Mouse (Mus musculus) neural tube, embryonic 13.5 days (tissue): ENCODE results near the gene Ufc1. TPM values are rescaled to one million over a fixed set of nuclear protein-coding genes. Genes with fewer than 3 reads are reported as not detected.

Experiments used
- ATAC-seq: fragments of 200-750 bp; cut with Nextera tagmentation; 2 replicates; pipeline ENCODE4 v1.8.0; 2017; ENCODE audit warnings: low read depth, mild to moderate bottlenecking, moderate TSS enrichment, moderate library complexity
- H3K27ac ChIP-seq: fragments of 300-500 bp; sonication (generic); replicated peaks from 2 replicates; pipeline ENCODE4 v1.5.1; 2015; ENCODE audit warnings: moderate library complexity, mild to moderate bottlenecking, inconsistent platforms
- H3K27me3 ChIP-seq: fragments of 300-500 bp; sonication (generic); 2 replicates; pipeline ENCODE4 v1.6.1; 2015; ENCODE audit warnings: mild to moderate bottlenecking, inconsistent platforms
- H3K36me3 ChIP-seq: fragments of 300-500 bp; sonication (generic); 2 replicates; pipeline ENCODE4 v1.6.1; 2015; ENCODE audit warnings: mild to moderate bottlenecking, inconsistent platforms
- H3K4me1 ChIP-seq: fragments of 300-500 bp; sonication (generic); replicated peaks from 2 replicates; pipeline ENCODE4 v1.6.1; 2015; ENCODE audit warnings: inconsistent platforms
- H3K4me2 ChIP-seq: fragments of 300-500 bp; sonication (generic); 2 replicates; pipeline ENCODE4 v1.6.1; 2015; ENCODE audit warnings: inconsistent platforms, mild to moderate bottlenecking, moderate library complexity
- H3K4me3 ChIP-seq: fragments of 300-500 bp; sonication (generic); 2 replicates; pipeline ENCODE4 v1.5.1; 2015; ENCODE audit warnings: mild to moderate bottlenecking, inconsistent platforms
- H3K9ac ChIP-seq: fragments of 300-500 bp; sonication (generic); 2 replicates; pipeline ENCODE4 v1.6.1; 2015; ENCODE audit warnings: moderate library complexity, mild to moderate bottlenecking, inconsistent platforms
- H3K9me3 ChIP-seq: fragments of 300-500 bp; sonication (generic); 2 replicates; pipeline ENCODE4 v1.6.1; 2016; ENCODE audit warnings: inconsistent platforms
- WGBS: fragments of 180-500 bp; shearing (Covaris S2); methylation state at CpG from one replicate; pipeline ENCODE4 v1.1.7; 2015; 5-methylcytosine and 5-hydroxymethylcytosine counted together
- polyA plus RNA-seq: library from polyadenylated mRNA; unstranded; fragments of >200 nt; fragmentation: Nextera tagmentation; extraction: Ambion mirVana; gene quantifications from 2 replicates; pipeline ENCODE4 v1.2.1, GENCODE M21; 2015

The Ufc1 gene
- polyA plus RNA-seq, 1 experiment from 2014 or later: 132 TPM

- Histone ChIP-seq H3K4me3 (no peak overlapping the region), H3K4me1 (peaks cover 9% of the 10 kb centered on the region), H3K4me2 (peak overlapping the region; percentile 56), H3K27me3 (no peaks in the 10 kb centered on the region), H3K27ac (peak overlapping the region; percentile 87), H3K9ac (no peak overlapping the region), H3K9me3 (no peaks in the 10 kb centered on the region), H3K36me3 (no peaks in the 10 kb centered on the region)
- 87% methylated on average over 3 of the region's 3 CpGs for WGBS
- ATAC-seq: peak; percentile 2; the same call in 1 of the 2 replicates
Measured at GRCm38 (mm10) chr1:171263666-171264461, 31.0 kb downstream of the Ufc1 start.

- H3K27me3 ChIP-seq: no peaks in the 10 kb centered on the region
- no peak overlapping the region for H3K9ac ChIP-seq
- peaks cover 9% of the 10 kb centered on the region for H3K4me1 ChIP-seq
- peak; percentile 93 for ATAC-seq
- no peaks in the 10 kb centered on the region for H3K36me3 ChIP-seq
- peak overlapping the region; percentile 56 for H3K4me2 ChIP-seq
- H3K4me3 ChIP-seq: peak overlapping the region; percentile 28
- H3K9me3 ChIP-seq: no peaks in the 10 kb centered on the region
- WGBS: 0% methylated on average over 2 of the region's 2 CpGs
- H3K27ac ChIP-seq: peak overlapping the region; percentile 87
Measured at GRCm38 (mm10) chr1:171263185-171263611, 31.6 kb downstream of the Ufc1 start.

- Histone ChIP-seq H3K4me3 (peak overlapping the region; percentile 28), H3K4me1 (peaks cover 9% of the 10 kb centered on the region), H3K27ac (peak overlapping the region; percentile 87), H3K9ac (peak overlapping the region; percentile 62), H3K36me3 (no peaks in the 10 kb centered on the region), H3K9me3 (no peaks in the 10 kb centered on the region), H3K4me2 (peak overlapping the region; percentile 56), H3K27me3 (no peaks in the 10 kb centered on the region)
- peak; percentile 64 for ATAC-seq
- WGBS: 4% methylated on average over 8 of the region's 8 CpGs
Measured at GRCm38 (mm10) chr1:171262594-171263130, 32.2 kb downstream of the Ufc1 start.

GRCm38 (mm10) chr1:171260316-171260715 is 34.5 kb downstream of the Ufc1 start:
- no peak for ATAC-seq
- Histone ChIP-seq H3K9me3 (no peaks in the 10 kb centered on the region), H3K4me2 (no peak overlapping the region), H3K9ac (no peak overlapping the region), H3K4me1 (peaks cover 9% of the 10 kb centered on the region), H3K4me3 (no peak overlapping the region), H3K27me3 (no peaks in the 10 kb centered on the region), H3K36me3 (no peaks in the 10 kb centered on the region), H3K27ac (no peak overlapping the region)
- WGBS: 73% methylated on average over 3 of the region's 3 CpGs

GRCm38 (mm10) chr1:171258921-171259320 is 35.9 kb downstream of the Ufc1 start:
- H3K27ac ChIP-seq: no peak overlapping the region

GRCm38 (mm10) chr1:171257781-171258180 is 37.0 kb downstream of the Ufc1 start:
- WGBS: 87% methylated on average over 9 of the region's 9 CpGs
- no peaks in the 10 kb centered on the region for H3K27me3 ChIP-seq
- H3K9me3 ChIP-seq: no peaks in the 10 kb centered on the region
- H3K4me2 ChIP-seq: no peak overlapping the region
- no peak for ATAC-seq
- H3K4me3 ChIP-seq: no peak overlapping the region
- H3K9ac ChIP-seq: no peak overlapping the region
- no peaks in the 10 kb centered on the region for H3K36me3 ChIP-seq
- H3K27ac ChIP-seq: no peak overlapping the region
- peaks cover 12% of the 10 kb centered on the region for H3K4me1 ChIP-seq

More at GRCm38 (mm10) chr1:171258921-171259320, 35.9 kb downstream of the Ufc1 start:
- Histone ChIP-seq H3K4me2 (no peak overlapping the region), H3K4me1 (peaks cover 9% of the 10 kb centered on the region), H3K9ac (no peak overlapping the region), H3K36me3 (no peaks in the 10 kb centered on the region), H3K4me3 (no peak overlapping the region), H3K9me3 (no peaks in the 10 kb centered on the region), H3K27me3 (no peaks in the 10 kb centered on the region)
- 81% methylated on average over 17 of the region's 17 CpGs for WGBS
- ATAC-seq: no peak

GRCm38 (mm10) chr1:171256937-171257548 is 37.8 kb downstream of the Ufc1 start:
- no peak for ATAC-seq
- H3K4me3 ChIP-seq: no peak overlapping the region
- H3K27me3 ChIP-seq: no peaks in the 10 kb centered on the region
- no peaks in the 10 kb centered on the region for H3K36me3 ChIP-seq
- H3K4me1 ChIP-seq: peaks cover 11% of the 10 kb centered on the region
- H3K9me3 ChIP-seq: no peaks in the 10 kb centered on the region
- WGBS: 63% methylated on average over 15 of the region's 15 CpGs
- no peak overlapping the region for H3K27ac ChIP-seq
- no peak overlapping the region for H3K4me2 ChIP-seq
- no peak overlapping the region for H3K9ac ChIP-seq

GRCm38 (mm10) chr1:171256095-171256818 is 38.6 kb downstream of the Ufc1 start:
- Histone ChIP-seq H3K4me1 (peaks cover 17% of the 10 kb centered on the region), H3K9ac (no peak overlapping the region), H3K36me3 (no peaks in the 10 kb centered on the region), H3K9me3 (no peaks in the 10 kb centered on the region), H3K4me2 (no peak overlapping the region), H3K27me3 (no peaks in the 10 kb centered on the region), H3K4me3 (no peak overlapping the region), H3K27ac (no peak overlapping the region)
- 91% methylated on average over 24 of the region's 24 CpGs for WGBS
- no peak for ATAC-seq

- peaks cover 53% of the 10 kb centered on the region for H3K4me1 ChIP-seq
- no peaks in the 10 kb centered on the region for H3K27me3 ChIP-seq
- H3K9ac ChIP-seq: no peak overlapping the region
- no peaks in the 10 kb centered on the region for H3K9me3 ChIP-seq
- H3K4me2 ChIP-seq: peak overlapping the region; percentile 53
- no peaks in the 10 kb centered on the region for H3K36me3 ChIP-seq
- H3K4me3 ChIP-seq: no peak overlapping the region
- no peak for ATAC-seq
- WGBS: 58% methylated on average over 17 of the region's 17 CpGs
- peak overlapping the region; percentile 77; the same call in 1 of the 2 replicates for H3K27ac ChIP-seq
Measured at GRCm38 (mm10) chr1:171252415-171252814, 42.4 kb downstream of the Ufc1 start.

- Histone ChIP-seq H3K4me3 (peak overlapping the region; percentile 29), H3K36me3 (no peaks in the 10 kb centered on the region), H3K4me2 (peak overlapping the region; percentile 53), H3K27me3 (no peaks in the 10 kb centered on the region), H3K9me3 (no peaks in the 10 kb centered on the region), H3K4me1 (peaks cover 55% of the 10 kb centered on the region), H3K27ac (peak overlapping the region; percentile 77), H3K9ac (peak overlapping the region; percentile 41)
- 2% methylated on average over 13 of the region's 13 CpGs for WGBS
- ATAC-seq: no peak
Measured at GRCm38 (mm10) chr1:171251594-171252324, 43.1 kb downstream of the Ufc1 start.
